Mouse (Mus musculus) liver, embryonic 14.5 days (tissue): ENCODE measurements at regions not wholly inside any gene's neighbourhood (a gene's known extent, or its start where the extent isn't known, plus 50 kb on each side); places are given as distances from the start of the nearest gene placed in this dataset.

ENCODE experiments used
- CTCF ChIP-seq: IDR thresholded peaks from 2 replicates; pipeline ENCODE4 v1.5.1; 2016; ENCODE audit warnings: antibody characterized with exemption, low read depth, control low read depth
- EP300 ChIP-seq: IDR thresholded peaks from 2 replicates; pipeline ENCODE4 v1.6.1; 2016; ENCODE audit warnings: antibody characterized with exemption, low read depth

GRCm38 (mm10) chr4:10211303-10211702 lies 663.0 kb upstream of the 2610301B20Rik start:
- TF ChIP-seq EP300 (no peak), CTCF (no peak)
